Mouse (Mus musculus) midbrain, postnatal 0 days (tissue): ENCODE measurements at regions not wholly inside any gene's neighbourhood (a gene's known extent, or its start where the extent isn't known, plus 50 kb on each side); places are given as distances from the start of the nearest gene placed in this dataset.

Experiments used
- ATAC-seq: fragments of 200-750 bp; cut with Nextera tagmentation; 2 replicates; pipeline ENCODE4 v1.8.0; 2017; ENCODE audit warnings: moderate number of reproducible peaks, mild to moderate bottlenecking, moderate TSS enrichment, moderate library complexity; ENCODE audit not compliant: low FRiP score
- DNase-seq: peaks from one replicate; pipeline ENCODE4 v3.0.0-alpha.2; 2015; ENCODE audit warnings: low spot score
- H3K27ac ChIP-seq: fragments of 300-500 bp; sonication (generic); 2 replicates; pipeline ENCODE4 v1.5.1; 2014; ENCODE audit warnings: low read depth, mild to moderate bottlenecking, low read length, mixed read lengths
- H3K27me3 ChIP-seq: fragments of 300-500 bp; sonication (generic); 2 replicates; pipeline ENCODE4 v1.6.1; 2014; ENCODE audit warnings: low read length, control low read depth, mixed read lengths; ENCODE audit not compliant: insufficient read depth
- H3K36me3 ChIP-seq: fragments of 300-500 bp; sonication (generic); 2 replicates; pipeline ENCODE4 v1.6.1; 2014; ENCODE audit warnings: low read length, control low read depth, mixed read lengths; ENCODE audit not compliant: insufficient read depth
- H3K4me1 ChIP-seq: fragments of 300-500 bp; sonication (generic); 2 replicates; pipeline ENCODE4 v1.6.1; 2014; ENCODE audit warnings: mild to moderate bottlenecking, control low read depth, antibody characterized with exemption, low read length, mixed read lengths; ENCODE audit not compliant: insufficient read depth
- H3K4me2 ChIP-seq: fragments of 300-500 bp; sonication (generic); 2 replicates; pipeline ENCODE4 v1.6.1; 2014; ENCODE audit warnings: low read depth, mild to moderate bottlenecking, low read length, mixed read lengths; ENCODE audit not compliant: poor library complexity, severe bottlenecking
- H3K4me3 ChIP-seq: fragments of 300-500 bp; sonication (generic); 2 replicates; pipeline ENCODE4 v1.5.1; 2014; ENCODE audit warnings: low read depth, mild to moderate bottlenecking, low read length, moderate library complexity
- H3K9ac ChIP-seq: fragments of 300-500 bp; sonication (generic); replicated peaks from 2 replicates; pipeline ENCODE4 v1.6.1; 2014; ENCODE audit warnings: mild to moderate bottlenecking, low read length, moderate library complexity, mixed read lengths; ENCODE audit not compliant: poor library complexity, severe bottlenecking
- H3K9me3 ChIP-seq: fragments of 300-500 bp; sonication (generic); 2 replicates; pipeline ENCODE4 v1.6.1; 2016; ENCODE audit warnings: low read length, control low read depth
- CTCF ChIP-seq: IDR thresholded peaks from 2 replicates; pipeline ENCODE4 v1.5.1; 2016; ENCODE audit warnings: antibody characterized with exemption, mild to moderate bottlenecking
- WGBS: fragments of 180-500 bp; shearing (Covaris S2); extraction: QIAGEN DNeasy Blood & Tissue Kit; methylation state at CpG from one replicate; pipeline ENCODE4 v1.1.7; 2014; 5-methylcytosine and 5-hydroxymethylcytosine counted together

- no peaks in the 10 kb centered on the region for H3K36me3 ChIP-seq
- H3K4me1 ChIP-seq, result no peaks in the 10 kb centered on the region
- DNase-seq (no peak), ATAC-seq (no peak)
- H3K27me3 ChIP-seq, result no peaks in the 10 kb centered on the region
- H3K4me3 ChIP-seq, result no peak overlapping the region
- H3K9ac ChIP-seq, result no peak overlapping the region
- H3K4me2 ChIP-seq, result no peak overlapping the region
- H3K27ac ChIP-seq, result no peak overlapping the region
- no peaks in the 10 kb centered on the region for H3K9me3 ChIP-seq
- no peak for TF ChIP-seq CTCF
These were observed 160.4 kb upstream of the Thumpd2 start for GRCm38 (mm10) chr17:81225281-81225680.

GRCm38 (mm10) chr17:81221436-81221835 is 156.6 kb upstream of the Thumpd2 start:
- no peaks in the 10 kb centered on the region for H3K27me3 ChIP-seq
- H3K4me1 ChIP-seq, result no peaks in the 10 kb centered on the region
- H3K4me3 ChIP-seq, result no peak overlapping the region
- no peak overlapping the region for H3K27ac ChIP-seq
- H3K36me3 ChIP-seq, result no peaks in the 10 kb centered on the region
- H3K9ac ChIP-seq, result no peak overlapping the region
- ATAC-seq (no peak), DNase-seq (no peak)
- H3K9me3 ChIP-seq, result no peaks in the 10 kb centered on the region
- no peak overlapping the region for H3K4me2 ChIP-seq
- no peak for TF ChIP-seq CTCF
- WGBS, result 95% methylated on average over 3 of the region's 3 CpGs

- Histone ChIP-seq H3K36me3 (no peaks in the 10 kb centered on the region), H3K27ac (no peak overlapping the region), H3K4me1 (no peaks in the 10 kb centered on the region), H3K27me3 (no peaks in the 10 kb centered on the region), H3K4me3 (no peak overlapping the region), H3K9ac (no peak overlapping the region), H3K9me3 (no peaks in the 10 kb centered on the region), H3K4me2 (no peak overlapping the region)
- 90% methylated on average over 7 of the region's 7 CpGs for WGBS
- DNase-seq, result no peak
- TF ChIP-seq CTCF, result no peak
- ATAC-seq, result no peak
These were observed 150.0 kb upstream of the Thumpd2 start for GRCm38 (mm10) chr17:81214844-81215243.

GRCm38 (mm10) chr17:81212043-81212442 is 147.2 kb upstream of the Thumpd2 start:
- DNase-seq (no peak), ATAC-seq (no peak)
- Histone ChIP-seq H3K4me1 (no peaks in the 10 kb centered on the region), H3K9me3 (no peaks in the 10 kb centered on the region), H3K4me2 (no peak overlapping the region), H3K27me3 (no peaks in the 10 kb centered on the region), H3K4me3 (no peak overlapping the region), H3K27ac (no peak overlapping the region), H3K9ac (no peak overlapping the region), H3K36me3 (no peaks in the 10 kb centered on the region)
- TF ChIP-seq CTCF, result no peak
- 92% methylated on average over 3 of the region's 3 CpGs for WGBS

- 0 out of 2 replicates have a peak, but pooled peaks cover 4% of the 10 kb centered on the region for H3K9me3 ChIP-seq
- TF ChIP-seq CTCF, result no peak
- no peak overlapping the region for H3K9ac ChIP-seq
- no peaks in the 10 kb centered on the region for H3K27me3 ChIP-seq
- DNase-seq (peak; percentile 42), ATAC-seq (no peak)
- no peak overlapping the region for H3K4me2 ChIP-seq
- WGBS, result 83% methylated on average over 2 of the region's 2 CpGs
- no peak overlapping the region for H3K27ac ChIP-seq
- no peak overlapping the region for H3K4me3 ChIP-seq
- H3K36me3 ChIP-seq, result no peaks in the 10 kb centered on the region
- no peaks in the 10 kb centered on the region for H3K4me1 ChIP-seq
These were observed 145.5 kb upstream of the Thumpd2 start for GRCm38 (mm10) chr17:81210389-81210788.

- 91% methylated on average over 3 of the region's 3 CpGs for WGBS
- no peak for ATAC-seq
- H3K9me3 ChIP-seq, result 0 out of 2 replicates have a peak, but pooled peaks cover 4% of the 10 kb centered on the region
These were observed 144.4 kb upstream of the Thumpd2 start for GRCm38 (mm10) chr17:81209323-81209722.

More at GRCm38 (mm10) chr17:81209323-81209722, 144.4 kb upstream of the Thumpd2 start:
- Histone ChIP-seq H3K4me3 (no peak overlapping the region), H3K27me3 (no peaks in the 10 kb centered on the region), H3K4me1 (no peaks in the 10 kb centered on the region), H3K4me2 (no peak overlapping the region), H3K9ac (no peak overlapping the region), H3K36me3 (no peaks in the 10 kb centered on the region), H3K27ac (no peak overlapping the region)
- no peak for TF ChIP-seq CTCF
- no peak for DNase-seq
